Mouse (Mus musculus): ENCODE data around the gene Lpin1. TPM values are rescaled to one million over a fixed set of nuclear protein-coding genes. Genes with fewer than 3 reads are reported as not detected.
A peak's percentile ranks its signal among the peaks of the same experiment; 100 is the strongest.

The Lpin1 gene
- polyA plus RNA-seq, 1 experiment from 2014 or later: 15.6 TPM

- no peaks in the 10 kb centered on the region for H3K9me3 ChIP-seq
- H3K4me1 ChIP-seq: peaks cover 25% of the 10 kb centered on the region
- 79% methylated on average over 2 of the region's 2 CpGs for WGBS
- H3K36me3 ChIP-seq: no peaks in the 10 kb centered on the region
- H3K27me3 ChIP-seq (replicated peaks): no peaks in the 10 kb centered on the region
- H3K4me2 ChIP-seq (replicated peaks): peak overlapping the region; percentile 70
- no peak overlapping the region for H3K4me3 ChIP-seq
- no peak for ATAC-seq (ENCODE audit: low FRiP score, low read depth)
- 0 out of 2 replicates have a peak overlapping the region, but pooled peaks have one; percentile 21 for H3K9ac ChIP-seq
- H3K27ac ChIP-seq: no peak overlapping the region
These were observed 23.7 kb downstream of the Lpin1 start for GRCm38 (mm10) chr12:16587111-16587510.

- no peak overlapping the region for H3K9ac ChIP-seq
- H3K27ac ChIP-seq: no peak overlapping the region
- no peaks in the 10 kb centered on the region for H3K27me3 ChIP-seq (replicated peaks)
- no peak overlapping the region for H3K4me3 ChIP-seq
- 85% methylated on average over 3 of the region's 3 CpGs for WGBS
- no peak for ATAC-seq (ENCODE audit: low FRiP score, low read depth)
- no peaks in the 10 kb centered on the region for H3K9me3 ChIP-seq
- peaks cover 1% of the 10 kb centered on the region; the same call in 1 of the 2 replicates for H3K36me3 ChIP-seq
- peaks cover 19% of the 10 kb centered on the region for H3K4me1 ChIP-seq
- no peak overlapping the region for H3K4me2 ChIP-seq (replicated peaks)
These were observed 25.8 kb downstream of the Lpin1 start for GRCm38 (mm10) chr12:16584964-16585363.

DNA sequence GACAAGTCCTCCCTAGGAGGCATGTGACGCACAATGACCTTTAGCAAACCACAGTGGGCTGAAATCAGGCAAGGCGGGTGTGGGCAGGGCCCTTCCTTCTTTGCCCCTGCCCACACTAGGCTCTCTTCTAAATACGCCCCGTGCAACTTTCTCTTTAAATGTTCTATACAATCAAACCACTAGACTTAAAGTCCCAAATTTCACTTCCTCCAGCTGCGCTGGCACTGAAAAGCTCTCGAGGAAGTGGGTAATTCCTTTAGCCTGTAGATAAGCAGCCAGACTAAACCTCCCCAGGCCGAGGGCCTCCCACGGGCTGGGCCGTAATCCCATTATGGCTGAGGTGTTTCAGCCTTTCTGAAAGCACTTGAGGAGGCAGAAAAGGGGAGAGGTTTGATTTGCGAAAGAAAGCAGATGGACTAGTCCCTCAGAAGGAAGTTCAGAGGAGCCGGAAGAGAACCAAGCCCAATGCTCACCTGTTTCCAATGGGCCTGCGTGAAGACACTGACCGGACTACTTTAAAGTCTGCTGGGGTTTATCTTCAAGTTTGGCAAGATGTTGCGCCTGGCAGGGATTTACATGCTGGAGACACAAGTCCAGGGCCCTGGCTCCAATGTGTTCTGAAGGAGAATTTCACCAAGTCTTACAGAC, 26.6 kb downstream of the Lpin1 start:
- Histone ChIP-seq H3K4me2 (replicated peaks) (no peak overlapping the region), H3K4me3 (no peak overlapping the region), H3K27ac (no peak overlapping the region), H3K4me1 (peaks cover 19% of the 10 kb centered on the region), H3K9me3 (no peaks in the 10 kb centered on the region), H3K36me3 (peaks cover 2% of the 10 kb centered on the region; the same call in 1 of the 2 replicates), H3K27me3 (replicated peaks) (no peaks in the 10 kb centered on the region), H3K9ac (no peak overlapping the region)
- WGBS: 60% methylated on average over 14 of the region's 14 CpGs
- no peak for ATAC-seq (ENCODE audit: low FRiP score, low read depth)

GRCm38 (mm10) chr12:16583313-16583712, 27.5 kb downstream of the Lpin1 start:
- WGBS: 91% methylated on average over 3 of the region's 3 CpGs
- Histone ChIP-seq H3K27me3 (replicated peaks) (no peaks in the 10 kb centered on the region), H3K9ac (no peak overlapping the region), H3K9me3 (no peaks in the 10 kb centered on the region), H3K4me3 (no peak overlapping the region), H3K4me2 (replicated peaks) (no peak overlapping the region), H3K27ac (no peak overlapping the region), H3K36me3 (peaks cover 2% of the 10 kb centered on the region; the same call in 1 of the 2 replicates), H3K4me1 (peaks cover 14% of the 10 kb centered on the region)
- no peak for ATAC-seq (ENCODE audit: low FRiP score, low read depth)

GRCm38 (mm10) chr12:16580306-16580705, 30.5 kb downstream of the Lpin1 start:
- no peak overlapping the region for H3K9ac ChIP-seq
- peaks cover 21% of the 10 kb centered on the region for H3K36me3 ChIP-seq
- 69% methylated on average over 9 of the region's 9 CpGs for WGBS
- no peak for ATAC-seq (ENCODE audit: low FRiP score, low read depth)
- peaks cover 9% of the 10 kb centered on the region for H3K4me1 ChIP-seq
- H3K27ac ChIP-seq: no peak overlapping the region
- H3K4me3 ChIP-seq: no peak overlapping the region
- H3K4me2 ChIP-seq (replicated peaks): no peak overlapping the region
- no peaks in the 10 kb centered on the region for H3K27me3 ChIP-seq (replicated peaks)
- no peaks in the 10 kb centered on the region for H3K9me3 ChIP-seq

DNA sequence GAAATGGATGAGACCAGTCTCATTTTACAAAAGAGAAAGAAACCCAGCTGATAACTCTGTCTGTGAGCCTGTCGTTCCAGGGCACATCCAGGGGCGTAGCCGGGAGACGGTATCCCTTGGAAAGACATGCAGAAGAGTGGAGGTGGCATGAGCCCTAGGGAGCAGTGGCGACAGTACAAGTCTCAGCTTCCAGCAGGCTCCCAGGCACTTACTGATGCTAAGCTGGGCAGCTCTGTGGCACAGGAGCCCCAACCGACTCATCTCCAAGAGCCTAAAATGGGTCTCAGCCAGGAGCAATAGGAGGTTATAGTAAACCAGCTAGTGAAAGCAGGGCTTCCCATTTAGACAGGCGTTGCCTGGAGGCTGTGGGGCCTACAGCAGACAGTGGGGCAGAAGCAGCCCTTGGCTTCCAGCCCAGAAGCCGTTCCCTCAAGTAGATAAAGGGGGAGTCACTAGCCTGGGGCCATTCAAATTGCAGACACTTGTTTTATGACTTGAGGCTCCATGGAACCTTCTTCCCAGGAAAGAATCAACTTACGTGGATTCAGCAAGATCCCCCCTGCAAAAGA, 33.0 kb downstream of the Lpin1 start:
- Histone ChIP-seq H3K27me3 (replicated peaks) (no peaks in the 10 kb centered on the region), H3K9ac (no peak overlapping the region), H3K27ac (no peak overlapping the region), H3K4me3 (no peak overlapping the region), H3K4me2 (replicated peaks) (no peak overlapping the region), H3K4me1 (peaks cover 9% of the 10 kb centered on the region), H3K9me3 (no peaks in the 10 kb centered on the region), H3K36me3 (peaks cover 39% of the 10 kb centered on the region)
- 46% methylated on average over 9 of the region's 9 CpGs for WGBS
- peak; percentile 61 for ATAC-seq (ENCODE audit: low FRiP score, low read depth)

GRCm38 (mm10) chr12:16571278-16571677, 39.5 kb downstream of the Lpin1 start:
- H3K4me1 ChIP-seq: no peaks in the 10 kb centered on the region
- WGBS: 94% methylated on average over 10 of the region's 10 CpGs
- peaks cover 34% of the 10 kb centered on the region for H3K36me3 ChIP-seq
- no peaks in the 10 kb centered on the region for H3K27me3 ChIP-seq (replicated peaks)
- no peaks in the 10 kb centered on the region for H3K9me3 ChIP-seq
- H3K4me3 ChIP-seq: no peak overlapping the region
- no peak overlapping the region for H3K27ac ChIP-seq
- no peak overlapping the region for H3K9ac ChIP-seq
- ATAC-seq (ENCODE audit: low FRiP score, low read depth): no peak
- no peak overlapping the region for H3K4me2 ChIP-seq (replicated peaks)

- Histone ChIP-seq H3K27me3 (replicated peaks) (no peaks in the 10 kb centered on the region), H3K36me3 (peaks cover 40% of the 10 kb centered on the region), H3K27ac (no peak overlapping the region), H3K9me3 (no peaks in the 10 kb centered on the region), H3K4me1 (no peaks in the 10 kb centered on the region; the same call in 1 of the 2 replicates), H3K9ac (no peak overlapping the region), H3K4me2 (replicated peaks) (no peak overlapping the region), H3K4me3 (no peak overlapping the region)
- ATAC-seq (ENCODE audit: low FRiP score, low read depth): no peak
- 90% methylated on average over 10 of the region's 10 CpGs for WGBS
These were observed 40.2 kb downstream of the Lpin1 start for GRCm38 (mm10) chr12:16570371-16571060.

DNA sequence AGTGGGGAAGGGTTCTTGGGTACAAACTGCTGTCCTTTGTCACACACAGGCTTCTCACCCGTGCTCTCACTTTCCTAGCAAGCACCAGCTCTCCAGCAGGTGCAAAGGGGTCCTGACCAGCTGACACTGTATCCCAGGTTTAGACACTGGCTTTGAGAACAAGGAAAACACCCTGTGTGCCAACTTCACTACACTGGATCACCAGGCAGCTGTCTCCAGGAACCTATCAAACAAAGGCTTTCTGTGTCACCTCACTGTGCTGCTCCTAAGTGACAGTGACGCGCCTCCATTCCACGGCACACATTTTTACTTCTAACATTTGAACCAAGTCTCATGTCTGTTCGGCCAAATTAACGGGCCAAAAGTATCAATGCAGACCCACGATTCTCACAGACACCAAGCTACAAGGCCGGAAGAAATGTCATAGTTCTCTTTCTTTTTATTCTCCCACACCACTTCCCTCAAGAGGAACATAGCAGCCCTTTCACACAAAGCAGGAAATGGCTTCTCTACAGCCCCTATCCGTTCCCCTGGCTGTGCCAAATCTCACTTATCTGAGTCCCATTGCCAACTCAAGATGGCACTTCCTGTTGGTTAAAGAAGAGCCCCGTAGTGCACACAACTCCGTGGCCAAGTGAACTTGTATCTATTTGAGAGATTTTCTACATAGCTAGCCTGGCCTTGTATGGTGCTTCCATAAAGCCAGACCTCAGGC, 41.7 kb downstream of the Lpin1 start:
- peaks cover 45% of the 10 kb centered on the region for H3K36me3 ChIP-seq
- no peak overlapping the region for H3K9ac ChIP-seq
- no peaks in the 10 kb centered on the region; the same call in 1 of the 2 replicates for H3K4me1 ChIP-seq
- H3K27me3 ChIP-seq (replicated peaks): no peaks in the 10 kb centered on the region
- no peak overlapping the region for H3K4me2 ChIP-seq (replicated peaks)
- no peaks in the 10 kb centered on the region for H3K9me3 ChIP-seq
- H3K27ac ChIP-seq: no peak overlapping the region
- 82% methylated on average over 11 of the region's 11 CpGs for WGBS
- ATAC-seq (ENCODE audit: low FRiP score, low read depth): no peak
- no peak overlapping the region for H3K4me3 ChIP-seq

GRCm38 (mm10) chr12:16568496-16568895, 42.3 kb downstream of the Lpin1 start:
- ATAC-seq (ENCODE audit: low FRiP score, low read depth): 0 out of 2 replicates have a peak, but pooled peaks have one; percentile 56
- no peaks in the 10 kb centered on the region; the same call in 1 of the 2 replicates for H3K4me1 ChIP-seq
- H3K27ac ChIP-seq: no peak overlapping the region
- no peaks in the 10 kb centered on the region for H3K9me3 ChIP-seq
- H3K9ac ChIP-seq: no peak overlapping the region
- 32% methylated on average over 4 of the region's 4 CpGs for WGBS
- H3K4me2 ChIP-seq (replicated peaks): no peak overlapping the region
- no peaks in the 10 kb centered on the region for H3K27me3 ChIP-seq (replicated peaks)
- no peak overlapping the region for H3K4me3 ChIP-seq
- H3K36me3 ChIP-seq: peaks cover 47% of the 10 kb centered on the region

DNA sequence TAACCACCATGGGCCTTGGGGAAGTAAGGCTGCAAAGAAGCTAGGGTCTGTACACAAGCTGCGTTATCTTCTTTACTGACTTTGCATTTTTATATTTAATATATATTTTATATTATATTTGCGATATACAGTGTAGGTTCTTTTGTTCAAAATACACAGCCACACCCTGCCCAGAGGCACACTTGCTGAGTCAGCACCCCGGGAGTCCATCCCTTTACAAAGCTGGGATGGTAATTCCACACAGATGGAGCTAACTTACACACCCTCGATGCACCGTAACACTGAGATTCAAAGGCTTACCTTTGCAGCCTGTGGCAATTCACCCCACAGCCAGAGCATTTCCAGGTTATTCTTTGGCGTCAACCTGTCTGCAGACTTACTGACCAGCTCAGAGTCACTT, 42.7 kb downstream of the Lpin1 start:
- Histone ChIP-seq H3K9ac (no peak overlapping the region), H3K27ac (no peak overlapping the region), H3K9me3 (no peaks in the 10 kb centered on the region), H3K27me3 (replicated peaks) (no peaks in the 10 kb centered on the region), H3K4me3 (no peak overlapping the region), H3K4me2 (replicated peaks) (no peak overlapping the region), H3K4me1 (no peaks in the 10 kb centered on the region; the same call in 1 of the 2 replicates), H3K36me3 (peaks cover 49% of the 10 kb centered on the region)
- WGBS: 81% methylated on average over 6 of the region's 6 CpGs
- ATAC-seq (ENCODE audit: low FRiP score, low read depth): no peak

GRCm38 (mm10) chr12:16563427-16563826, 47.3 kb downstream of the Lpin1 start:
- H3K27ac ChIP-seq: no peak overlapping the region
- no peak overlapping the region for H3K9ac ChIP-seq
- H3K9me3 ChIP-seq: no peaks in the 10 kb centered on the region
- H3K4me2 ChIP-seq (replicated peaks): no peak overlapping the region
- H3K36me3 ChIP-seq: peaks cover 59% of the 10 kb centered on the region
- WGBS: 71% methylated on average over 9 of the region's 9 CpGs
- no peak; the same call in 1 of the 2 replicates for ATAC-seq (ENCODE audit: low FRiP score, low read depth)
- H3K4me1 ChIP-seq: no peaks in the 10 kb centered on the region; the same call in 1 of the 2 replicates
- no peak overlapping the region for H3K4me3 ChIP-seq
- H3K27me3 ChIP-seq (replicated peaks): no peaks in the 10 kb centered on the region

Measured in neural tube, embryonic 12.5 days (tissue).